Mouse (Mus musculus) heart, postnatal 0 days (tissue): ENCODE data around the gene Tec. TPM values are rescaled to one million over a fixed set of nuclear protein-coding genes. Genes with fewer than 3 reads are reported as not detected.

ENCODE experiments used
- ATAC-seq: fragments of 200-750 bp; cut with Nextera tagmentation; 2 replicates; pipeline ENCODE4 v1.8.0; 2017; ENCODE audit warnings: low read depth, moderate number of reproducible peaks, moderate library complexity; ENCODE audit not compliant: insufficient read depth
- DNase-seq: peaks from one replicate; pipeline ENCODE4 v3.0.0-alpha.2; 2016; ENCODE audit warnings: low spot score
- H3K27ac ChIP-seq: fragments of 300-500 bp; sonication (generic); 2 replicates; pipeline ENCODE4 v1.5.1; 2014; ENCODE audit warnings: low read depth, mild to moderate bottlenecking
- H3K27me3 ChIP-seq: fragments of 300-500 bp; sonication (generic); 2 replicates; pipeline ENCODE4 v1.6.1; 2014; ENCODE audit warnings: low read length, mixed read lengths; ENCODE audit not compliant: control insufficient read depth, insufficient read depth
- H3K36me3 ChIP-seq: fragments of 300-500 bp; sonication (generic); replicated peaks from 2 replicates; pipeline ENCODE4 v1.6.1; 2014; ENCODE audit warnings: low read length, mixed read lengths; ENCODE audit not compliant: control insufficient read depth, insufficient read depth
- H3K4me1 ChIP-seq: fragments of 300-500 bp; sonication (generic); 2 replicates; pipeline ENCODE4 v1.6.1; 2014; ENCODE audit warnings: antibody characterized with exemption; ENCODE audit not compliant: control insufficient read depth, insufficient read depth
- H3K4me2 ChIP-seq: fragments of 300-500 bp; sonication (generic); 2 replicates; pipeline ENCODE4 v1.6.1; 2014; ENCODE audit warnings: low read depth, mild to moderate bottlenecking, low read length, moderate library complexity
- H3K4me3 ChIP-seq: fragments of 300-500 bp; sonication (generic); 2 replicates; pipeline ENCODE4 v1.5.1; 2014; ENCODE audit warnings: low read depth, low read length
- H3K9ac ChIP-seq: fragments of 300-500 bp; sonication (generic); replicated peaks from 2 replicates; pipeline ENCODE4 v1.6.1; 2014; ENCODE audit warnings: low read depth, low read length, mixed read lengths
- H3K9me3 ChIP-seq: fragments of 300-500 bp; sonication (generic); replicated peaks from 2 replicates; pipeline ENCODE4 v1.6.1; 2016; ENCODE audit warnings: low read length; ENCODE audit not compliant: control insufficient read depth
- CTCF ChIP-seq: IDR thresholded peaks from 2 replicates; pipeline ENCODE4 v1.5.1; 2016; ENCODE audit warnings: antibody characterized with exemption, control low read depth, low read depth
- EP300 ChIP-seq: IDR thresholded peaks from 2 replicates; pipeline ENCODE4 v1.6.1; 2016; ENCODE audit warnings: antibody characterized with exemption, low read depth
- WGBS: fragments of 180-500 bp; shearing (Covaris S2); extraction: QIAGEN DNeasy Blood & Tissue Kit; methylation state at CpG from one replicate; pipeline ENCODE4 v1.1.7; 2014; 5-methylcytosine and 5-hydroxymethylcytosine counted together
- polyA plus RNA-seq: library from polyadenylated mRNA; unstranded; fragments of >200 nt; fragmentation: Nextera tagmentation; extraction: Ambion mirVana; gene quantifications from 2 replicates; pipeline ENCODE4 v1.2.1, GENCODE M21; 2015
- total RNA-seq: library from RNA; depleted of rRNA; stranded (reverse); fragments of >200 nt; gene quantifications from 2 replicates; pipeline ENCODE4 v1.2.3, GENCODE M21; 2014; ENCODE audit warnings: low replicate concordance

Tec gene
- total and polyA plus RNA-seq, 2 experiments from 2014 or later, result 11.1 to 16.2 TPM

GRCm38 (mm10) chr5:72723429-72723828, 144.9 kb downstream of the Tec start:
- no peaks in the 10 kb centered on the region for H3K9me3 ChIP-seq
- no peak overlapping the region for H3K27ac ChIP-seq
- H3K4me2 ChIP-seq, result no peak overlapping the region
- no peaks in the 10 kb centered on the region for H3K36me3 ChIP-seq
- no peak overlapping the region for H3K4me3 ChIP-seq
- DNase-seq, result no peak
- no peaks in the 10 kb centered on the region for H3K4me1 ChIP-seq
- TF ChIP-seq EP300, result no peak
- no peak for TF ChIP-seq CTCF
- 6% methylated on average over 2 of the region's 2 CpGs for WGBS
- no peak for ATAC-seq
- no peak overlapping the region for H3K9ac ChIP-seq
- H3K27me3 ChIP-seq, result no peaks in the 10 kb centered on the region

- Histone ChIP-seq H3K27me3 (no peaks in the 10 kb centered on the region), H3K36me3 (no peaks in the 10 kb centered on the region), H3K4me2 (no peak overlapping the region), H3K9ac (no peak overlapping the region), H3K27ac (no peak overlapping the region), H3K4me1 (no peaks in the 10 kb centered on the region), H3K4me3 (no peak overlapping the region), H3K9me3 (no peaks in the 10 kb centered on the region)
- WGBS, result 52% methylated on average over 7 of the region's 7 CpGs
- DNase-seq, result no peak
- TF ChIP-seq CTCF (peak; percentile 12; the same call in 1 of the 2 replicates), EP300 (no peak)
- no peak for ATAC-seq
These were observed 147.7 kb downstream of the Tec start for GRCm38 (mm10) chr5:72720587-72720986.

- Histone ChIP-seq H3K36me3 (no peaks in the 10 kb centered on the region), H3K27ac (no peak overlapping the region), H3K4me1 (no peaks in the 10 kb centered on the region), H3K9ac (no peak overlapping the region), H3K4me3 (no peak overlapping the region), H3K4me2 (no peak overlapping the region), H3K27me3 (no peaks in the 10 kb centered on the region), H3K9me3 (no peaks in the 10 kb centered on the region)
- peak; percentile 94 for TF ChIP-seq CTCF
- TF ChIP-seq EP300, result no peak
- peak; percentile 36; the same call in 1 of the 2 replicates for ATAC-seq
- peak; percentile 71 for DNase-seq
- 22% methylated on average over 4 of the region's 4 CpGs for WGBS
These were observed 157.6 kb downstream of the Tec start for GRCm38 (mm10) chr5:72710572-72711278.

- TF ChIP-seq CTCF (no peak), EP300 (no peak)
- no peaks in the 10 kb centered on the region; the same call in 1 of the 2 replicates for H3K9me3 ChIP-seq
- DNase-seq, result no peak
- H3K27ac ChIP-seq, result no peak overlapping the region
- H3K4me2 ChIP-seq, result no peak overlapping the region
- H3K36me3 ChIP-seq, result no peaks in the 10 kb centered on the region
- no peak overlapping the region for H3K4me3 ChIP-seq
- WGBS, result 87% methylated on average over 9 of the region's 9 CpGs
- H3K27me3 ChIP-seq, result no peaks in the 10 kb centered on the region
- ATAC-seq, result no peak
- H3K9ac ChIP-seq, result no peak overlapping the region
- no peaks in the 10 kb centered on the region for H3K4me1 ChIP-seq
These were observed 158.3 kb downstream of the Tec start for GRCm38 (mm10) chr5:72709976-72710375.

GRCm38 (mm10) chr5:72709451-72709850, 158.8 kb downstream of the Tec start:
- no peaks in the 10 kb centered on the region; the same call in 1 of the 2 replicates for H3K9me3 ChIP-seq
- ATAC-seq, result no peak
- whole genome bisulfite sequencing, result 79% methylated on average over 13 of the region's 13 CpGs

GRCm38 (mm10) chr5:72706722-72707121, 161.6 kb downstream of the Tec start:
- DNase-seq, result no peak
- no peaks in the 10 kb centered on the region for H3K27me3 ChIP-seq
- no peak overlapping the region for H3K9ac ChIP-seq
- H3K4me2 ChIP-seq, result no peak overlapping the region
- H3K9me3 ChIP-seq, result no peaks in the 10 kb centered on the region; the same call in 1 of the 2 replicates
- 60% methylated on average over 10 of the region's 10 CpGs for WGBS
- H3K4me1 ChIP-seq, result no peaks in the 10 kb centered on the region
- no peak overlapping the region for H3K27ac ChIP-seq
- no peaks in the 10 kb centered on the region for H3K36me3 ChIP-seq
- H3K4me3 ChIP-seq, result no peak overlapping the region
- TF ChIP-seq EP300 (no peak), CTCF (no peak)
- no peak for ATAC-seq

More at GRCm38 (mm10) chr5:72709451-72709850, 158.8 kb downstream of the Tec start:
- DNase-seq, result no peak
- H3K27me3 ChIP-seq, result no peaks in the 10 kb centered on the region
- H3K27ac ChIP-seq, result no peak overlapping the region
- no peaks in the 10 kb centered on the region for H3K4me1 ChIP-seq
- no peak overlapping the region for H3K9ac ChIP-seq
- TF ChIP-seq EP300 (no peak), CTCF (no peak)
- no peaks in the 10 kb centered on the region for H3K36me3 ChIP-seq
- H3K4me2 ChIP-seq, result no peak overlapping the region
- H3K4me3 ChIP-seq, result no peak overlapping the region
